8 mouse cellular contexts compared by ENCODE assay signal in the genomic region with DNA sequence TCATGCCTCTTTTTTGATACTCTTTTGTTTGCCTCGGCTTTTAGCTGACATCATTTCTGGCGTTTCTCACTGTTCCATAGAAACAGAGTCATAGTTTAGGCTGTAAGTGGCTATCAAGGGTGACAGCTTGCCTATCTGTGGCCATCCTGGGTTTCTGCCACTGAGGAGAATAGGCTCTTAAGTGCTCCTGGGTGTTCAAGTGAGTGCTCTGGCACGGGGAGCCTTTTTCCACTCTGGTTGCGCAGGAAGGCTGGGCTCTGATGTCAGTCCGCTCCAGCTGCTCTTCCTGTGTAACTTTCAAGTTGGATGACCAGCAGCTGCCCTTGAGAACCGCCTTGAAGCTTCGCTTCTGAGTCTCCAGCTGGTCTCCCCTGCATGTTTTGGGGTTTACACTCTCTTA. TPM values are rescaled to one million over a fixed set of nuclear protein-coding genes. Genes with fewer than 3 reads are reported as not detected.
DNase-seq lines count a peak whose midpoint lies in the region; ATAC-seq and TF ChIP-seq lines count a peak whose summit lies in the region.

No protein-coding gene starts in this region.

- peak; percentile 63 for DNase-seq in kidney, adult 2 months
- peak; percentile 82 to 89 for DNase-seq in heart, adult 18-20 months
- peak; percentile 29 for DNase-seq in kidney, postnatal 0 days (ENCODE audit: low spot score)
- no peak for DNase-seq in hindbrain, postnatal 0 days (ENCODE audit: low spot score)

- 63% methylated on average over 7 of the region's 7 CpGs for WGBS in kidney, adult 2 months
- WGBS in kidney, embryonic 16.5 days, result 74% methylated on average over 7 of the region's 7 CpGs
- WGBS in kidney, postnatal 0 days, result 66% methylated on average over 7 of the region's 7 CpGs
- WGBS in small intestine, adult 2 months, result 75% methylated on average over 7 of the region's 7 CpGs
- WGBS in hindbrain, postnatal 0 days, result 42% methylated on average over 7 of the region's 7 CpGs
- WGBS in forebrain, embryonic 12.5 days, result 62% methylated on average over 7 of the region's 7 CpGs

- no peak for TF ChIP-seq POLR2A in kidney, adult 2 months (IDR thresholded peaks at IDR 0.05; ENCODE audit: low read depth, low read length)
- no peak for TF ChIP-seq POLR2A in small intestine, adult 2 months (IDR thresholded peaks at IDR 0.05; ENCODE audit: low read depth, low read length)

- H3K4me2 ChIP-seq in kidney, embryonic 16.5 days (replicated peaks; ENCODE audit: low read depth, low read length), result no peak overlapping the region
- no peak overlapping the region for H3K4me2 ChIP-seq in kidney, postnatal 0 days (ENCODE audit: low read length)
- no peak overlapping the region for H3K4me2 ChIP-seq in hindbrain, postnatal 0 days (ENCODE audit: low read depth, low read length)
- H3K4me2 ChIP-seq in forebrain, embryonic 12.5 days, result no peak overlapping the region

- no peak for TF ChIP-seq CTCF in kidney, adult 2 months (conservative IDR thresholded peaks at IDR 0.05; ENCODE audit: insufficient read depth, insufficient read length, low read depth, low read length)
- no peak for TF ChIP-seq CTCF in kidney, postnatal 0 days (IDR thresholded peaks at IDR 0.05; ENCODE audit: low read depth)
- no peak for TF ChIP-seq CTCF in small intestine, adult 2 months (IDR thresholded peaks at IDR 0.05; ENCODE audit: extremely low read depth, insufficient read length, insufficient replicate concordance, low read depth, low read length)
- TF ChIP-seq CTCF in hindbrain, postnatal 0 days (IDR thresholded peaks at IDR 0.05; ENCODE audit: low read depth), result no peak

- H3K9me3 ChIP-seq in kidney, embryonic 16.5 days (ENCODE audit: low read length), result no peaks in the 10 kb centered on the region
- H3K9me3 ChIP-seq in kidney, postnatal 0 days (replicated peaks; ENCODE audit: low read length), result no peaks in the 10 kb centered on the region
- no peaks in the 10 kb centered on the region for H3K9me3 ChIP-seq in hindbrain, postnatal 0 days (ENCODE audit: low read length)
- no peaks in the 10 kb centered on the region for H3K9me3 ChIP-seq in forebrain, embryonic 12.5 days

- H3K9ac ChIP-seq in kidney, embryonic 16.5 days (replicated peaks; ENCODE audit: low read length), result no peak overlapping the region
- no peak overlapping the region for H3K9ac ChIP-seq in kidney, postnatal 0 days (ENCODE audit: low read depth, low read length)
- H3K9ac ChIP-seq in hindbrain, postnatal 0 days (replicated peaks; ENCODE audit: low read length), result no peak overlapping the region
- no peak overlapping the region for H3K9ac ChIP-seq in forebrain, embryonic 12.5 days

- no peak for ATAC-seq in kidney, embryonic 16.5 days (ENCODE audit: low FRiP score, low TSS enrichment)
- ATAC-seq in kidney, postnatal 0 days (replicated peaks; ENCODE audit: low FRiP score, low read depth), result no peak
- ATAC-seq in activated CD4-positive, CD25-positive, alpha-beta regulatory T cell, adult 4 months, result no peak
- ATAC-seq in hindbrain, postnatal 0 days, result no peak
- no peak for ATAC-seq in forebrain, embryonic 12.5 days (ENCODE audit: low FRiP score)

- peaks cover 6% of the 10 kb centered on the region; the same call in 1 of the 2 replicates for H3K4me1 ChIP-seq in kidney, adult 2 months (ENCODE audit: control insufficient read depth, insufficient read depth, low read length)
- no peaks in the 10 kb centered on the region for H3K4me1 ChIP-seq in kidney, embryonic 16.5 days (ENCODE audit: insufficient read depth, low read length)
- H3K4me1 ChIP-seq in kidney, postnatal 0 days (replicated peaks; ENCODE audit: insufficient read depth, low read length), result no peaks in the 10 kb centered on the region
- H3K4me1 ChIP-seq in small intestine, adult 2 months (ENCODE audit: control insufficient read depth, insufficient read depth, insufficient read length, low read length), result no peaks in the 10 kb centered on the region
- no peaks in the 10 kb centered on the region for H3K4me1 ChIP-seq in hindbrain, postnatal 0 days (ENCODE audit: insufficient read depth, low read length)
- no peaks in the 10 kb centered on the region for H3K4me1 ChIP-seq in forebrain, embryonic 12.5 days

- H3K27ac ChIP-seq in kidney, adult 2 months (ENCODE audit: insufficient read depth, low read depth, low read length), result peak overlapping the region; percentile 81
- H3K27ac ChIP-seq in kidney, embryonic 16.5 days (ENCODE audit: low read length), result no peak overlapping the region
- H3K27ac ChIP-seq in kidney, postnatal 0 days, result no peak overlapping the region
- peak overlapping the region; percentile 71 for H3K27ac ChIP-seq in small intestine, adult 2 months (ENCODE audit: insufficient read depth, low read depth, low read length)
- no peak overlapping the region for H3K27ac ChIP-seq in hindbrain, postnatal 0 days
- no peak overlapping the region for H3K27ac ChIP-seq in forebrain, embryonic 12.5 days

- no peaks in the 10 kb centered on the region; the same call in 1 of the 2 replicates for H3K27me3 ChIP-seq in kidney, adult 2 months (replicated peaks; ENCODE audit: control insufficient read depth, insufficient read depth, low read length)
- H3K27me3 ChIP-seq in kidney, embryonic 16.5 days (ENCODE audit: insufficient read depth, low read length), result no peaks in the 10 kb centered on the region
- H3K27me3 ChIP-seq in kidney, postnatal 0 days (ENCODE audit: insufficient read depth, low read length), result no peaks in the 10 kb centered on the region
- H3K27me3 ChIP-seq in small intestine, adult 2 months (ENCODE audit: control insufficient read depth, insufficient read depth, low read length), result no peaks in the 10 kb centered on the region
- no peaks in the 10 kb centered on the region for H3K27me3 ChIP-seq in hindbrain, postnatal 0 days (ENCODE audit: insufficient read depth, low read length)
- H3K27me3 ChIP-seq in forebrain, embryonic 12.5 days, result no peaks in the 10 kb centered on the region

- no peaks in the 10 kb centered on the region for H3K36me3 ChIP-seq in kidney, adult 2 months (ENCODE audit: control insufficient read depth, insufficient read depth, low read length)
- no peaks in the 10 kb centered on the region for H3K36me3 ChIP-seq in kidney, embryonic 16.5 days (ENCODE audit: insufficient read depth, low read length)
- no peaks in the 10 kb centered on the region for H3K36me3 ChIP-seq in kidney, postnatal 0 days (ENCODE audit: insufficient read depth, low read length)
- H3K36me3 ChIP-seq in small intestine, adult 2 months (ENCODE audit: control insufficient read depth, insufficient read depth, low read length), result peaks cover 3% of the 10 kb centered on the region; the same call in 1 of the 2 replicates
- no peaks in the 10 kb centered on the region for H3K36me3 ChIP-seq in hindbrain, postnatal 0 days (ENCODE audit: insufficient read depth, low read length)
- H3K36me3 ChIP-seq in forebrain, embryonic 12.5 days (replicated peaks), result no peaks in the 10 kb centered on the region

- no peak overlapping the region for H3K4me3 ChIP-seq in kidney, adult 2 months (ENCODE audit: insufficient read depth, low read depth, low read length)
- H3K4me3 ChIP-seq in kidney, embryonic 16.5 days (ENCODE audit: low read length), result no peak overlapping the region
- H3K4me3 ChIP-seq in kidney, postnatal 0 days (replicated peaks; ENCODE audit: low read depth, low read length), result no peak overlapping the region
- no peak overlapping the region for H3K4me3 ChIP-seq in small intestine, adult 2 months (ENCODE audit: low read depth, low read length)
- no peak overlapping the region for H3K4me3 ChIP-seq in hindbrain, postnatal 0 days (ENCODE audit: low read length)
- no peak overlapping the region for H3K4me3 ChIP-seq in forebrain, embryonic 12.5 days (replicated peaks)

RNA-seq across cellular contexts. Expression of gene Slc9a6, which starts 42.2 kb away (rescaled TPM):
- polyA plus RNA-seq in kidney, adult 2 months (2012; rRNA removed), result 22.8 and 25.5 TPM in 2 replicates
- 13.1 and 13.5 TPM in 2 replicates for polyA plus RNA-seq in kidney, embryonic 16.5 days (2015; fragmentation: Nextera tagmentation; extraction: Ambion mirVana)
- total RNA-seq in heart, adult 18-20 months (2021), result 10 to 100 TPM; 23.5 to 26.9 TPM
- 10.9 and 11.1 TPM in 2 replicates for polyA plus RNA-seq in kidney, postnatal 0 days (2015; fragmentation: Nextera tagmentation; extraction: Ambion mirVana)
- 6.1 and 12.3 TPM in 2 replicates for polyA plus RNA-seq in small intestine, adult 2 months (2012; rRNA removed)
- polyA plus RNA-seq in activated CD4-positive, CD25-positive, alpha-beta regulatory T cell, adult 4 months (2017; shearing (Covaris generic)), result 1 to 10 TPM; 8.3 to 8.9 TPM
- total RNA-seq in hindbrain, postnatal 0 days (2014; rRNA removed), result 78.7 and 84.0 TPM in 2 replicates
- 53.3 and 59.2 TPM in 2 replicates for polyA plus RNA-seq in hindbrain, postnatal 0 days (2015; fragmentation: Nextera tagmentation; extraction: Ambion mirVana)
- polyA plus RNA-seq in forebrain, embryonic 12.5 days (2016; fragmentation: Nextera tagmentation; extraction: Ambion mirVana), result 26.7 and 28.4 TPM in 2 replicates

RNA-seq across cellular contexts. Expression of gene Mmgt1, which starts 53.9 kb away (rescaled TPM):
- polyA plus RNA-seq in kidney, adult 2 months (2012; rRNA removed), result 11.0 and 12.8 TPM in 2 replicates
- 28.7 and 32.5 TPM in 2 replicates for polyA plus RNA-seq in kidney, embryonic 16.5 days (2015; fragmentation: Nextera tagmentation; extraction: Ambion mirVana)
- 10 to 100 TPM; 31.8 to 32.2 TPM for total RNA-seq in heart, adult 18-20 months (2021)
- 20.4 and 21.8 TPM in 2 replicates for polyA plus RNA-seq in kidney, postnatal 0 days (2015; fragmentation: Nextera tagmentation; extraction: Ambion mirVana)
- polyA plus RNA-seq in small intestine, adult 2 months (2012; rRNA removed), result 0.71 and 1.5 TPM in 2 replicates
- 1 to 10 TPM; 6.7 to 7.6 TPM for polyA plus RNA-seq in activated CD4-positive, CD25-positive, alpha-beta regulatory T cell, adult 4 months (2017; shearing (Covaris generic))
- 61.9 and 67.7 TPM in 2 replicates for total RNA-seq in hindbrain, postnatal 0 days (2014; rRNA removed)
- 38.6 and 39.5 TPM in 2 replicates for polyA plus RNA-seq in hindbrain, postnatal 0 days (2015; fragmentation: Nextera tagmentation; extraction: Ambion mirVana)
- polyA plus RNA-seq in forebrain, embryonic 12.5 days (2016; fragmentation: Nextera tagmentation; extraction: Ambion mirVana), result 53.2 and 56.7 TPM in 2 replicates

Comparison
In these comparisons a context has a peak if more than half of its experiments do, and no peak if none do; other contexts are left out.
1. H3K27ac ChIP-seq: peak in kidney, adult 2 months (single experiment) and small intestine, adult 2 months (single experiment); none in kidney, embryonic 16.5 days (single experiment), kidney, postnatal 0 days (single experiment), hindbrain, postnatal 0 days (single experiment) and forebrain, embryonic 12.5 days (single experiment).